Mouse (Mus musculus): ENCODE results near the gene Jup. TPM values are rescaled to one million over a fixed set of nuclear protein-coding genes. Genes with fewer than 3 reads are reported as not detected.

Gene Jup
- polyA plus RNA-seq, 1 experiment from 2014 or later, result 165 TPM

DNA sequence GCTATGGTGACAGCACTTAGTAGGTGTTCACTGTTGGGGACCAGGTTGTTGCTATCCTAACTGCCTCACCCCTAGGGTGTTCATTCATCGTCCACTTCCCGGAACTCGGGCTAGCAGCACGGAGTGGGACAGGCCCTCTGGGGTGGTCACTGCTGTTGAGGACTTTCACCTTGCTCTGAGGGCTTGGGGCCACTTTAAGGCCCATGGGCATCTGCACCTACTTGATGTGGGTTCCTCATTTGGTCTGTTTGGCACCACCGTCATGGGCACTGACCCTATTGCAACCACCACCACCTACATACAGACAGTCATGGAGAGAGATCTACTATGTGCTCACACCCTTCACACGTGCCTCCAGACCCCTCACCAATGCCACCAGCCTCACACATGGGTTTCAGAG is 10.5 kb downstream of the Jup start:
- Histone ChIP-seq H3K27me3 (replicated peaks; ENCODE audit: control insufficient read depth, insufficient read depth, low read length) (no peaks in the 10 kb centered on the region), H3K4me1 (ENCODE audit: control insufficient read depth, insufficient read depth, low read length) (peaks cover 57% of the 10 kb centered on the region), H3K27ac (ENCODE audit: low read length) (peak overlapping the region; percentile 78), H3K9ac (ENCODE audit: low read depth, low read length) (peak overlapping the region; percentile 44; the same call in 1 of the 2 replicates), H3K4me3 (ENCODE audit: low read length) (no peak overlapping the region), H3K9me3 (ENCODE audit: control insufficient read depth, low read length) (no peaks in the 10 kb centered on the region), H3K4me2 (ENCODE audit: low read depth, low read length) (peak overlapping the region; percentile 15; the same call in 1 of the 2 replicates), H3K36me3 (ENCODE audit: control insufficient read depth, insufficient read depth, low read length) (peaks cover 22% of the 10 kb centered on the region)
- no peak for ATAC-seq
- 83% methylated on average over 6 of the region's 6 CpGs for WGBS

DNA sequence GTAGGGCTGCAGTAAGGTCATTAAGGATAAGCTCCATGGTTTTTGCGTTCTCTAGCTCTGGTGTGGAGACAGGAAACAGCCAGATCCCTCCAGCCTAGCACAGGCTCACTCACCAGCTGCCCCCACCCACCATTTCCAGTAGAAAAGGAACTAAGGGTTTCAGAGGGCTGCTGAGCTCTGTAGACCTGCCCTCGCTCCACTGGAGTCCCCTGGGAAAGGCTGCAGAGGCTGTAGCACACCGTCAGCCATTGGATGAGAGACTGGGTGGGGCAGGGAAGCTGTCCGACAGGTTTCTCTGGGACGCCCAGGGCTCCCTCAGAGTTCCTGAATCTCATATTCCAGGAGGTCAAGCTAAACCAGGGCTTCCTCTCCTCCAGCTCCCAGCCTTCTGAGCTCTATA is 11.0 kb downstream of the Jup start:
- H3K9ac ChIP-seq (ENCODE audit: low read depth, low read length), result peak overlapping the region; percentile 44; the same call in 1 of the 2 replicates
- WGBS, result 47% methylated on average over 5 of the region's 5 CpGs
- peak overlapping the region; percentile 32 for H3K4me2 ChIP-seq (ENCODE audit: low read depth, low read length)
- H3K27me3 ChIP-seq (replicated peaks; ENCODE audit: control insufficient read depth, insufficient read depth, low read length), result no peaks in the 10 kb centered on the region
- peak overlapping the region; percentile 12; the same call in 1 of the 2 replicates for H3K4me3 ChIP-seq (ENCODE audit: low read length)
- peaks cover 54% of the 10 kb centered on the region for H3K4me1 ChIP-seq (ENCODE audit: control insufficient read depth, insufficient read depth, low read length)
- ATAC-seq, result peak; percentile 89
- peaks cover 24% of the 10 kb centered on the region for H3K36me3 ChIP-seq (ENCODE audit: control insufficient read depth, insufficient read depth, low read length)
- peak overlapping the region; percentile 85 for H3K27ac ChIP-seq (ENCODE audit: low read length)
- no peaks in the 10 kb centered on the region for H3K9me3 ChIP-seq (ENCODE audit: control insufficient read depth, low read length)

DNA sequence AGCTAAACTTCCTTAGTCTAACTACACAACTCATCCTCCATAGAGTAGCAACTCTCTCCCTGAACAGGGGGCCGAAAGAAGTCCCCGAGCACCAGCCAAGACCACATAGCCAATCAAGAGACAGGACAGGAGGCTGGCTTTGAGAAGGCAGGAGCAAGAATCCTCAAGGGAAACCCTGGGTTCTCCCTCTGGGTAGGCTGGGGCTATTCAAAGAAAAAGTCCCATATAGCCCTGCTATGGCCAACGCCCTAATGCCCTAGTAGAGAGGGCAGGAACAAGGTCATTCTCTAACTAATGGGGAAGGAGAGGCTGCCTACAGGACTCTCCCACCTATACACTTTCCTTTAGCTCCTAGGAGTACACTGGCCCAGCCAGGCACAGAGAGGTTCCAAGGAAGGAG is 12.5 kb downstream of the Jup start:
- H3K9me3 ChIP-seq (ENCODE audit: control insufficient read depth, low read length), result no peaks in the 10 kb centered on the region
- H3K4me1 ChIP-seq (ENCODE audit: control insufficient read depth, insufficient read depth, low read length), result peaks cover 39% of the 10 kb centered on the region
- no peak overlapping the region for H3K27ac ChIP-seq (ENCODE audit: low read length)
- no peak overlapping the region for H3K9ac ChIP-seq (ENCODE audit: low read depth, low read length)
- H3K4me3 ChIP-seq (ENCODE audit: low read length), result no peak overlapping the region
- no peaks in the 10 kb centered on the region for H3K27me3 ChIP-seq (replicated peaks; ENCODE audit: control insufficient read depth, insufficient read depth, low read length)
- H3K4me2 ChIP-seq (ENCODE audit: low read depth, low read length), result no peak overlapping the region
- H3K36me3 ChIP-seq (ENCODE audit: control insufficient read depth, insufficient read depth, low read length), result peaks cover 32% of the 10 kb centered on the region
- no peak for ATAC-seq
- WGBS, result 92% methylated on average over 3 of the region's 3 CpGs

DNA sequence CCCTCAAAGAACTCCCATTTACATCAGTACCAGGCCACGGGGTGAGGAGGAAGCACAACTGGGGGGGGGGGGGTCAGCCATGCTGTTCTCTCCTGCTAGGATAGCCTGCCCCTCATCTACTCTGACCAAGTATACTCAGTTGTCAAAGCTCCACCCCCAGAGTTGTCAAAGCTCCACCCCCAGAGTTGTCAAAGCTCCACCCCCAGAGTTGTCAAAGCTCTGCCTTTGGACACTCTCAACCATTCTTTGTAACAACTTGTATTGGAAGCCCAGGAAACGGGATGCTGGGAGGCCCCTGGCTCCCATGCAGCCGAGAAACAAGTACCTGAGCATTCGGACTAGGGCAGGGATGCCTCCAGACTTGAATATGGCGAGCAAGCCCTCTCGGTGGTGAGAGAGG is 14.9 kb downstream of the Jup start:
- H3K4me3 ChIP-seq (ENCODE audit: low read length), result no peak overlapping the region
- H3K4me2 ChIP-seq (ENCODE audit: low read depth, low read length), result no peak overlapping the region
- peaks cover 42% of the 10 kb centered on the region for H3K36me3 ChIP-seq (ENCODE audit: control insufficient read depth, insufficient read depth, low read length)
- H3K27ac ChIP-seq (ENCODE audit: low read length), result no peak overlapping the region
- H3K4me1 ChIP-seq (ENCODE audit: control insufficient read depth, insufficient read depth, low read length), result peaks cover 17% of the 10 kb centered on the region
- 91% methylated on average over 6 of the region's 6 CpGs for WGBS
- H3K9ac ChIP-seq (ENCODE audit: low read depth, low read length), result no peak overlapping the region
- no peaks in the 10 kb centered on the region for H3K27me3 ChIP-seq (replicated peaks; ENCODE audit: control insufficient read depth, insufficient read depth, low read length)
- H3K9me3 ChIP-seq (ENCODE audit: control insufficient read depth, low read length), result no peaks in the 10 kb centered on the region
- no peak for ATAC-seq

DNA sequence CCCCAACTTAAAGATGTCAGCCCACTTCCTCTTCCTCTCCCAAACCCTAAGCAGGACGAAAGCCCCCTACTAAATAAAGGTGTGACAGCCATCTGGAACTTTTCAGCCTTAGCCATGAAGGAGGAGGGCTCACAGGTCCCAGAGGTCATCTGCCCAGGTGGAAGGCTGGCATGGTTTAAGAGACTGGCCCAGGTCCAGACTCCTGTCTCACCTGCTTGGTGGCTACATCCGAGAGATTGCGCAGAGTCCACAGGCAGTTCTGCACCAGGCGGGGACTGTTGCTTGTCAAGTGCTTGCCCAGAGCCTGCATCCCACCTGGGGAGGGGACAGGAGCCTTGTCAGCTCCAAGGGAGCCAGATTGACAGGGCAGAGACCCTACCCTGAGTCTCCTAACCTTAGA is 18.3 kb downstream of the Jup start:
- WGBS, result 89% methylated on average over 4 of the region's 4 CpGs
- Histone ChIP-seq H3K4me1 (ENCODE audit: control insufficient read depth, insufficient read depth, low read length) (no peaks in the 10 kb centered on the region), H3K4me3 (ENCODE audit: low read length) (no peak overlapping the region), H3K4me2 (ENCODE audit: low read depth, low read length) (no peak overlapping the region), H3K36me3 (ENCODE audit: control insufficient read depth, insufficient read depth, low read length) (peaks cover 49% of the 10 kb centered on the region), H3K27ac (ENCODE audit: low read length) (no peak overlapping the region), H3K27me3 (replicated peaks; ENCODE audit: control insufficient read depth, insufficient read depth, low read length) (no peaks in the 10 kb centered on the region), H3K9ac (ENCODE audit: low read depth, low read length) (no peak overlapping the region), H3K9me3 (ENCODE audit: control insufficient read depth, low read length) (no peaks in the 10 kb centered on the region)
- no peak for ATAC-seq

DNA sequence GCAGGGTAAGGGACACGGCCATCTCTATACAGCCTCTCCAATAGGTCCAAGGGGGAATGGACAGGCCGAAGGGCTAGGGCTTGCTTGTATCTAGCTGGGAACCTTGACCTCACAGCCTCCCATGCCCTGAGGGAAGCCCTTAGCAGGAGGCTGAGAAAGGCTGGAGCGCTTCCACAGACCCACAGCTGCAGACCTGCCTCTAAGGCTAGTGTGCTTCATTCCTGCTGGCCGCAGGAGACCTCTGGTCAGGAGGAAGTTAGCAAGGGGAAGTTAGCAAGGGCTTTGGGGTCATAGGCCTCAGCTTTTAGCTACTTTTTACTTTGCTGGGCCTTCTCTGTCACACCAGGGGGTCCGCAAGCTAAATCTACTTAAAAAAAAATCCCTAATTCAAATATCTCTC is 19.1 kb downstream of the Jup start:
- Histone ChIP-seq H3K4me3 (ENCODE audit: low read length) (no peak overlapping the region), H3K9ac (ENCODE audit: low read depth, low read length) (no peak overlapping the region), H3K36me3 (ENCODE audit: control insufficient read depth, insufficient read depth, low read length) (peaks cover 52% of the 10 kb centered on the region), H3K4me1 (ENCODE audit: control insufficient read depth, insufficient read depth, low read length) (no peaks in the 10 kb centered on the region), H3K27ac (ENCODE audit: low read length) (no peak overlapping the region), H3K9me3 (ENCODE audit: control insufficient read depth, low read length) (no peaks in the 10 kb centered on the region), H3K27me3 (replicated peaks; ENCODE audit: control insufficient read depth, insufficient read depth, low read length) (no peaks in the 10 kb centered on the region), H3K4me2 (ENCODE audit: low read depth, low read length) (no peak overlapping the region)
- WGBS, result 93% methylated on average over 5 of the region's 5 CpGs
- no peak for ATAC-seq

DNA sequence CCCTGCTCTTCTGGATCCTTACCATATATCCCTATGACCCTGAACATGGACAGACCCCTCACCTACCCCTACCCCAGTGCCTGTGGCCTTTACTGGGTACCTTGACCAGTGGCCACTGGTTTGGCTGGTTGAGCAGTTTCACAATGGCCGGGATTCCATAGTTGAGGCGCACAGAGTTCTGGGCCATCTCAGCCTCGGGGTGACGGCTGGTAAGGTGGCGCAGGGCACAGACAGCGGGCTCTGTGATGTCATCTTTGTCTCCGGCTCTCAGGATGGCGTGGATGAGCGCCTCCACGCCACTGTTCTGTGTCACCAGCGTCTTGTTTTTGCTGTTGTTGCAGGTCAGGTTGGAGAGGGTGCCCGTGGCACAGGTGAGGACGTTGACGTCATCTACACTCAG is 19.6 kb downstream of the Jup start:
- no peak for ATAC-seq
- no peak overlapping the region for H3K9ac ChIP-seq (ENCODE audit: low read depth, low read length)
- peaks cover 48% of the 10 kb centered on the region for H3K36me3 ChIP-seq (ENCODE audit: control insufficient read depth, insufficient read depth, low read length)
- H3K27ac ChIP-seq (ENCODE audit: low read length), result no peak overlapping the region
- no peaks in the 10 kb centered on the region for H3K9me3 ChIP-seq (ENCODE audit: control insufficient read depth, low read length)
- no peaks in the 10 kb centered on the region for H3K4me1 ChIP-seq (ENCODE audit: control insufficient read depth, insufficient read depth, low read length)
- H3K4me3 ChIP-seq (ENCODE audit: low read length), result no peak overlapping the region
- no peaks in the 10 kb centered on the region for H3K27me3 ChIP-seq (replicated peaks; ENCODE audit: control insufficient read depth, insufficient read depth, low read length)
- no peak overlapping the region for H3K4me2 ChIP-seq (ENCODE audit: low read depth, low read length)
- 96% methylated on average over 14 of the region's 14 CpGs for WGBS

DNA sequence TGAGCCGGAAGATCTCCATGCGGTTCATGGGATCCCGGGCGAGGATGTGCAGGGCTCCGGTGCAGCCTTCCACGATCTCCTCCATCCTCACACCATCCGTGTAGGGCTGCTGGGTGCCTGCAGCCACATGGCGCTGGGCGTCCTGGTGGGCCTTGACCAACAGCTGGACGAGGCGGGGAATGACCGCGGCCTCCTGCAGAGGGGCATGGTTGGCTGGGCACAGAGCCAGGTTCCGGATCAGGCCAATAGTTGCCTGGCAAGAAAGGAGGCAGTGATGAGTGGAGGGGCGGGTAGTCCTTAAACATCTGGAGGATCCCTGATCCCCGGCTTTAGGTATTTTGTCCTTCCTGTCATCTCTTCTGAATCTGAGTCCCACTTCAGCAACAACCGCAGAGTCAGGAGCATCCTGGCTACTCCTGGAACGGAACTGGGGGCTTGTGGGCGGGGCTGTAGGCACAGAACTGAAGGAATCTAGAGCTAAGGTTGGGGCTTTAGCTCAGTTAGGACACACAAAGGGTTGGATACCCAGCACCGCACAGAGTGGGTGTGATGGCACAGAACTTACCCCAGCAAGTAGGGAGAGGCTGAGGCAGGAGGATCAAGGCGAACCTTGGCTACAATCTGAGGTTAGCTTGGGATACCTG is 20.7 kb downstream of the Jup start:
- no peak for ATAC-seq

DNA sequence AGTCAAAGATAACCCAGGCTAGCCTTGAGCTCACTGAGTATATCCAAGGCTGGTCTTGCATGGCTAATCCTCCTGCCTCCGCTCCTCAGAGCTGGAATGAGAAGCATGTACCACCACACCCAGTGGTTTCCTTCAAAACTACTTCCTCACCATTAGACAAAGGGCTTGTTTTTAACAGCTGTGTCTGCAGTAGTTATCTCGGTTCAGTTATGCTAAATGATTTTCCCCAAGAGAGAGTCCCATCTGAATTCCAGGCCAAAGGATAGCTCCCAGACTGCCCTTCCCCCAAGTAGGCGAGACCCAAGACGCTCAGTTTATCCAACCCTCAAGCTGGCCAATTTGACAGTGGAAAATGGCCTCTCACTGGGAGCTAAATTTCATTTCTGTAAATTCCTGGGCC is 21.6 kb downstream of the Jup start:
- no peak for ATAC-seq

More for the DNA sequence above, 20.7 kb downstream of the Jup start:
- no peak overlapping the region for H3K27ac ChIP-seq (ENCODE audit: low read length)
- H3K9ac ChIP-seq (ENCODE audit: low read depth, low read length), result no peak overlapping the region
- H3K9me3 ChIP-seq (ENCODE audit: control insufficient read depth, low read length), result no peaks in the 10 kb centered on the region
- H3K27me3 ChIP-seq (replicated peaks; ENCODE audit: control insufficient read depth, insufficient read depth, low read length), result no peaks in the 10 kb centered on the region
- 90% methylated on average over 21 of the region's 21 CpGs for WGBS
- H3K4me1 ChIP-seq (ENCODE audit: control insufficient read depth, insufficient read depth, low read length), result no peaks in the 10 kb centered on the region
- no peak overlapping the region for H3K4me2 ChIP-seq (ENCODE audit: low read depth, low read length)
- no peak overlapping the region for H3K4me3 ChIP-seq (ENCODE audit: low read length)
- peaks cover 43% of the 10 kb centered on the region for H3K36me3 ChIP-seq (ENCODE audit: control insufficient read depth, insufficient read depth, low read length)

DNA sequence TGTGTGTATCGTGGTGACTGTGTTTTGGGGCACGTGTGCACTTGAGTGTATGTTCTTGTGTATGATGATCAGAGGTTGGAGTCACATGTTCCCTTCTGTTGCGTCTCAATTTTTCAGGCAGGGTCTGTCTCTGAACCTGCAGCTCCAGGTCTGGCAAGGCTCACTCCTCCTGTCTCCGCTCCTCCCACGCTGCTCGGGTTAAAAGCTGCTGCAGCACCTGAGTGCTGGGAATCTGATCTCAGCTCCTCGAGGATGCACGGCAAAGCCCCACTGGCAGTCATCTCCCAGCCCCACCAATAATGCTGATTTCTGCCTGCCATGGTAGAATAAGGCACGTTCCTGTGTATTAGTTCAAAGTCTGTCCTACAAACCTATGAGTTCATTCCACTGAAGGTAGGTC is 22.4 kb downstream of the Jup start:
- Histone ChIP-seq H3K27me3 (replicated peaks; ENCODE audit: control insufficient read depth, insufficient read depth, low read length) (no peaks in the 10 kb centered on the region), H3K4me1 (ENCODE audit: control insufficient read depth, insufficient read depth, low read length) (no peaks in the 10 kb centered on the region), H3K27ac (ENCODE audit: low read length) (no peak overlapping the region), H3K4me2 (ENCODE audit: low read depth, low read length) (no peak overlapping the region), H3K9me3 (ENCODE audit: control insufficient read depth, low read length) (no peaks in the 10 kb centered on the region), H3K4me3 (ENCODE audit: low read length) (no peak overlapping the region), H3K36me3 (ENCODE audit: control insufficient read depth, insufficient read depth, low read length) (peaks cover 41% of the 10 kb centered on the region), H3K9ac (ENCODE audit: low read depth, low read length) (no peak overlapping the region)
- no peak for ATAC-seq
- 88% methylated on average over 9 of the region's 9 CpGs for WGBS

More for the DNA sequence above, 21.6 kb downstream of the Jup start:
- Histone ChIP-seq H3K9ac (ENCODE audit: low read depth, low read length) (no peak overlapping the region), H3K4me2 (ENCODE audit: low read depth, low read length) (no peak overlapping the region), H3K4me1 (ENCODE audit: control insufficient read depth, insufficient read depth, low read length) (no peaks in the 10 kb centered on the region), H3K36me3 (ENCODE audit: control insufficient read depth, insufficient read depth, low read length) (peaks cover 44% of the 10 kb centered on the region), H3K27me3 (replicated peaks; ENCODE audit: control insufficient read depth, insufficient read depth, low read length) (no peaks in the 10 kb centered on the region), H3K4me3 (ENCODE audit: low read length) (no peak overlapping the region), H3K9me3 (ENCODE audit: control insufficient read depth, low read length) (no peaks in the 10 kb centered on the region), H3K27ac (ENCODE audit: low read length) (no peak overlapping the region)
- WGBS, result 78% methylated on average over 4 of the region's 4 CpGs

All from intestine, embryonic 16.5 days (tissue).